Mouse (Mus musculus) B cell, adult 2 months (primary cell): ENCODE measurements around the gene Erich6.
"Not testable (repeated sequence)": the region's sequence is repeated elsewhere in the genome, so short reads cannot be mapped to it uniquely, and the experiment has no call there.

Source experiments
- DNase-seq, 2 experiments: peaks; one replicate each; pipeline ENCODE4 v3.0.0; 2022

Gene Erich6

DNA sequence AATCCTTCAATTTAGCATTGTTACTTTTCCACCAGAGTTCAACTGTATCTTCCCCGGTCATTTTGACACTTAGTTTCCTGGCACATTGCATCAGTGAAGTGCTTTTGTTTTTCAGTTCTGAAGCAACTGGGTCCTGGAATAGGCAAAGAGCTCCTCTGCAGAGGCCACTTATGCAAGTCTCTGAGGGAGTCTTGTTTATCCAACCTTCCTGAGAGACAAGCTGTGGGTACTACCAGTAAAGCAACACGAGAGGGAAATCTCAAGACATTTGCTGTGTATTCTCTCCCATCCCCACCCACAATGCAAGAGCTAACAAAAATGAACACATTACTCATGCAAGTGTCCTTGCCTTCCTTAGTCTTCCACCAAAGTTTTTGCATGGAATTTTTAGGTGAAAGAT, 5.3 kb downstream of the Erich6 start:
- no peak for DNase-seq

DNA sequence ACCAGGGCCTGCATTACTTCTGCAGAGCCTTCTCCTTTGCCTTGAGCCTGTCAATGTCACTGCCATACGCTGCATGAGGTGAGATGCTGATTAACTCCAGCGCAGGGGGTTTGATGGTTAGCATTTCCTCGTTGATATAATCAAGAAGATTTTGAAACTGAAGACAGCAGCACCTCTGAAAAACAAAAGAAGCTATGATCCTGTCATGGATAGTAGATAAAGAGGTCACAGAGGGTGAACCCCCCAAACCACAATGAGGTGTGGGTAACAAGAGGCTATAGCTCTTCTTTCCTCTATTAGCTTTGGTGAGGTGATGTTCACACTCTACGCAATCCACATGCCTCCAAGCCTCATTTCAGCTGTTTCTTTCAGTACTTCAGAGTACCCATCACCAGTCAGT, 12.0 kb downstream of the Erich6 start:
- no peak for DNase-seq

DNA sequence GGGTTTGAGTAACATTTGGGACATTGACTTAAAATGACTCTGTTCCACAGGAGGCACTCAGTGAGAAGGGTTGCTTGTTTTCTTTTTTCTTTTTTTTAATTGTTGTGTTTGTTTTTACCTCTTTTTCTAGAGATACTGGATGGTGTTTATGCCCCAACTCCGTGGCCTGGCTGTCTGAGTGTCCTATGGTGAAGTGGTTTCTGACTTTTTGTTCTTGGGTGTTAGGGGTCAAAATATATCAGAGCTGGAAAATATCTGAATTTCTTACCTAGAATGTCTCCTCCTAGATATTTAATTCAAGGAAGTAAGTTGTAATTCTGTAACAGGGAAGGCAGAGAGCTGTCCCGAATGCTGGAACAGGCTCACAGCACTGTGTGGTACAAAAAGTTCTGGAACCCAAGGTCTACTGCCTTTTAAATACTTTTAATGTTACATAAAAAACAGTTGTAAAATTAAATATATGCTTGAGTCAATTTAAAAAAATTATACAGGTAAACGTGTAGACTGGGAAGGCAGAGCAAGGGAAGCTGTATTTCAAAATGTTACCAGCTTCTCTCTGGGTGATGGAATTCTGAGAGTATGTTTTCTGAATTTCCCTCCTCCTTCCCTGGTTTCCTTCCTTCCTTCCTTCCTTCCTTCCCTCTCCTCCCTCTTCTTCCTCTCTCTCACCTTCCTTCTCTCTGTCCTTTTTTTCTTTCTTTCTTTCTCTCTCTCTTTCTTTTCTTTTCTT, 14.2 kb downstream of the Erich6 start:
- DNase-seq, result peak; percentile 8

DNA sequence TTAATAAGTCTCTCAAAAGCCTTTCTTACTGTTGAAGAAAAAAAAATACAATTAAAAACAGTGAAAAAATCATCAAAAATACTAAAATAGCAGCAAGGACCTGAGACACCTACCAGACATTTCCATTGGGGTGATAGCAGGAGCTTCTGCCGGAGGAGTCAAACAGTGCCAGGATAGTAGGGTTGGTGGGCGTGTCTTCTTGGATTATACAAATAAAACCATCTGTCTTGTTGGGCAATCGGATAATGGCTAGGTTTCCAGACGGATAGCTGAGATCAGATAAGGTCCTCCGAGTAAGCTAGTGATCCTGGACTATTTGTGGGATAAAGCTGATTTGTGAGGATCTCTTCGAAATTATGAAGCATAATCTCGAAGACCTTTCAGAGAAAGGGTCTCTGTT, 15.9 kb downstream of the Erich6 start:
- no peak for DNase-seq

DNA sequence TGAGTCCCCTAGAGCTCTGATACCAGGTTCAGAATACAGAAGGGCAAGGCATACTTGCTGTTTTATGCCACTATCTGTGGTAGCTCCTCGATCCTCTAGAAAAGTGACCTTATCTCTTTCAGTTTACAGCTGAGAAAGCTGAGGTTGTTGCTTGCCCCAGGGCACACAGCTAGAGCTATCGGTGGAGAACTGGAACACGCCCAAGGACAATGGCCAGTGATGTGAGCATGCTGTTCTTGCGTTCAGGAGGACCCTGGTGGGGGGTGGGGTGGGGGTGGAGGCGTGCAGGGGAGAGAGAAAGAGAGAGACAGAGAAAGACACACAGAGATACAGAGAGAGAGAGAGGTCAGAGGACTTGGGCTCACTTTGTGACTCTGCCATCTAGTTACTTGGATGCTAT, 27.0 kb downstream of the Erich6 start:
- DNase-seq, result no peak

DNA sequence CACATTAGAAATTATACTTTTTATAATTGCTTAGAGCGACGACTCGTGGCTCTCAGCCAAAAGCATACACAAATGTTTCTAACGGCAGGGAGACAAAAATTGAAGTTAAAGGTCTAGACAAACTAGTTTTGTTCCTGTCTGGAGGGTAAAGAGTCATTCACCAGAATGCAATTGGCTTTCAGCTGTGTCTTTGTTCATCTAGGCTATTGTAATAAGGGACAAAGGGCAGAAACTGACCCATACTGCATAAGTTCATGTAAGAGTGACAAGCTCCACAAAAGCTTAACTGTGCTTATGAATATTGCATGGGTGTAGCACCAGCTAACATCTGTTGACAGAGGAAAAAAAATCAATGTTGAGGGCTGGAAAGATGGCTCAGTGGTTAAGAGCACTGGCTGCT, 28.5 kb downstream of the Erich6 start:
- no peak for DNase-seq

DNA sequence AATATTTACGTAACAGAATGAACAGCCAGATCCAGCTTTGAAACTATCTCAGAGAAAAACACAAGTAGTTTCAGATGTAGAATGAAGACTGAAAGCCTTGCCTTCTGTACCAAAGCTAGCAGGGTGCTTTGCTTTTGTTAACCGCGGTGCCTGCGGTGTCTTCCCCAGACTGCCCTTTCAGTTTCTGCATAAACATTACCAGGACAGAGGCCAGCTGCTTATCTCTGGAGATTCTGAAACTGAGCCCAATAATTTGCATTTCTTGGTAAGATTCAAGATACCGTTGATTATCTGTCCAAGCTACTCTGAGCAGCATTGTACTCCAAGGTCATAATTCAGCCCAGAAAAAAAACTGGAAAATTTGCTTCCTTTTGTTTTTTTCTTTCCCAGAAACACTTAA, 43.4 kb downstream of the Erich6 start:
- DNase-seq, result no peak

DNA sequence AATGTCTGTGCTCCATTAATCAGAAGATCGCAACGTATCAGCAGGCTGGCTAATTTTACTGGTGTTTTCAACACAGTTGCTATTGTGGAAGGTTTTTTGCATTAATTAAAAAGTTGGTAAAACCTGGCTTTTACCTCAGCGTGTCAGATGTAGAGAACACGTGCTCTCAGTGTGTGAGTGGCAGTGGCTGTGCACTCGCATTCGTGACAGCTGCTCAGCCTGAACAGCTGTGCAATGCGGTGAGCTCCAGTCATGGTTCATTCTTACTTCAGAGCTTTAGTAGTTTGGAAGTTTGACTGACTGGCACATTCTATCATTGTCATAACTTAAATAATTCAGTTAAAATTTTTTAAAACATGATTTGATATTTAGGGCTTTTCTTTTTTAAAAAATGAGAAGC, 44.3 kb downstream of the Erich6 start:
- DNase-seq, result not testable (repeated sequence)

DNA sequence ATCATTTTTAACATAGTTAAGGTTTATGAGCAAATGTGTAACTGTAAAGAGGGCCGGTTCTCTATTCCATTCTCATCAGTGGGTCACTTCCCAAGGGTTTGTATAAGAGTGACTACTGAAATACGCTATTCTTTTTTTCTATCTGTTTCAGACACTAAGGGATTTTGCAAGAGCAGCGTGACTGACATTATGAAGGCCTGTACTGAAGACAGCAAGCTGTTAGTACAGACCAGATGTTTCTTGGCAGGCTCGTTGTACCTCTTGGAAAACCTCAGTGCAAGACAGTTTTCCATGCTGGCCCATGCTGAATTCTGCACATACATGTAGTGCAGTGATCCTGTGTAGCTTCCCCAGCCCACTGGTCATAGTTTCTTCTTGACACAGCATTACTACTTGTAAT, 46.5 kb downstream of the Erich6 start:
- DNase-seq, result not testable (repeated sequence)

DNA sequence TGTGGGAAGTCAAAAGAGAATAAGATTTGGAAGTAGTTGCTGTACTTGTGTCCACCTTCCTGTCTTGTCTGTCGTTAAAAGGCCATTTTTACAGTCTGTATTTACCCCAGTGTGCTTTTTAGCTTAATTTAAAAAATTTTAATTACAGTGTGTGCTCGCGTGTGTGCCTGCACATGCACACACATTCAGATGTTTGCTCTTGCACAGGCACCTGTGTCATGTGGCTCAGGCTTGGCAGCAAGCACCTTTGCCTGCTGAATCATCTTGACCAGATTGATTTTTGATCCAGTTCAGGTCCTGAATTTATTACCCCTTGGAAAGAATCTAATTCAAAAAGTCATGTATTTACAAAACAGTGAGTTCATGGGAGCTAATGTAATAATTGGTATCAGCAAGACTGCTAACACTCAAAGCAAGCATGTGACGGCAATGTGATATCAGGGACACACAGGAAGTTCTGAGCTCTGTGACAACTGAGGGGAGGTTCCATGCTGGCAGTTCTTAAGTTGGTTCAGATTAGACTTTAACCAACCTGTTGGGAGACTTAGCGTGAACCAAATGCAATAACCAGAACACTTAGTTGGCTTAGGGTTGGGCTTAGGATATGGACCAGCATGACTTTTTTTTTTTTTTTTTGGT, 54.1 kb downstream of the Erich6 start:
- peak; percentile 41 to 48 for DNase-seq

DNA sequence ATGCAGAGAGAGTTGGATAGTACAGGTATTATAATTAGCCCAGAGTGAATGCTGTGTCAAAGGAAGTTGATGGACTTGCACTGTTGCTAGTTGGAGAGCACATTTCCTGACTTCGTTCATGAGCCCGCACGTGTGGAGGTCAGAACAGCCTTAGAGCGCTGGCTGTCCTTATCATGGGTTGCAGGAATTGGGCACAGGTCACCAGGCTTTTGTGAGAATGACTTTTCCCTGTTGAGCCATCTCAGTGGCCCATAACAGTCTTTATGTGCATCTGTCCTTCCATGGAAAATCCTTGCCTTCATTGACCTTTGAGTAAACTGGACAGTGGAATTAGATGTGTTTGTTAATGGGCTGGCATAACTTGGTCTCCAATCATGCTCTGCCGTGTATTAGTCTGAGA, 54.7 kb downstream of the Erich6 start:
- no peak for DNase-seq

DNA sequence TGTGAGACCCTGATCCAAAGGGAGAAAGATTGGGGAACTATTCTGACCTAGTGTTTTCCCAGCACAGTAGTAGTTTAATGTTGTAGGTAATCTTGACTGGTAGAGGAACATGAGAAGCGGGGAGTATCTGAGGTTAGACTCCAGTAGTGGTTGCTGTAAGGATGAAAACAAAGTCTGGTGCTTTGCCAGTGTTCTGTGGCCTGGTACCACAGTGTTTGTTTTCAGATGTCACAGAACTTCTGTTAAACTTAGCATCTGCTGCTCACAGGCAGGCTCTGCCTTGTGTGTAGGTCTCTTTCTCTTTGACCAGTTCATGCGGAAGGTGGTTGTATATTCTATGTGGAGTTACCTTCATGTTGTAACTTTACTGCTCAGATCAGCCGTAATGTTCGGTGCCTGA, 55.5 kb downstream of the Erich6 start:
- DNase-seq, result no peak

DNA sequence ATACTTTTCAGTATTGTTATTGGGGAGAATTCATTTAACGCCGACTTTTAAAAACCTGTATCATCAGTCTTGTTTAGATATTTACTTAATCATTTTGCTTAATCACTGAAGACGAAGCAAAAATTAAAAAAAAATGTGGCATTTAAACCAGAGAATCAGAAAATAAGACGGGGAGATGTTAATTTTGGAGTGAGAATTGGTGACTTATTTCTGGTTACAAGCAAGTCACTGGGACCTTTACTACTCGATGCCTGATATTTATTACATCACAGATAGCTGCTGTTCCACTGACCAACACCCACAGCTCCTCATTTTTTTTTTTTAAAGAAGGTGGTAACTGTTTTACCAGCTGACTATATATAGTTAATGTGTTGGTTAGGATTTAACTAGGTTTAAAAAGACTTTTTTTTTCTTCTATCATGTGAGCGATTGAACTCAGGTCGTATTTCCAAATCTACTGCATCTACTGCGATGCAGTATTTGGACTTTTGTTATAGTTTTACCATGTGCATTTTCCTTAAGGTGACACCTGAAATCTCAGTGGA, 59.4 kb downstream of the Erich6 start:
- DNase-seq, result no peak

DNA sequence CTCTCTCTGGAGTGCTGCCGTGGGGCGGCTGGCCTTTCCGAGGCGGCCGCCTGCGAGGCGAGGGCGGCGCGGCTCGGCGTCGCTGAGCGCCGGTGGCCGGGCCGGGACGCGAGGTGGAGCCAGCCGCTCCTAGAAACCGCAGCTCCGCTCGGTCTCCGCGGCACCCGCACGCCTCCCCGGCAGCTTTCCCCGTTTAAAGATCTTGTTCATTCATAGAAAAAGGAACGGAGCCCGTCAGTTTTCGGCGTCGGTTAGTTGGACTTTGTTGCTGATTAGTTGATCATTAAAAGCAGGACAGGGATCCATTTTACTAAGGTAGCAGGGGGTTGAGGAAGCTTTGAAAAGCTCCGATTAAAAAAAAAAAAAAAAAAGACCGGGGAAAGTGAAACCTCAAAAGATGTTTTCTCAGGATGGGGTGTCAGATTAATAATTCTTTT, 59.9 kb downstream of the Erich6 start:
- no peak for DNase-seq

DNA sequence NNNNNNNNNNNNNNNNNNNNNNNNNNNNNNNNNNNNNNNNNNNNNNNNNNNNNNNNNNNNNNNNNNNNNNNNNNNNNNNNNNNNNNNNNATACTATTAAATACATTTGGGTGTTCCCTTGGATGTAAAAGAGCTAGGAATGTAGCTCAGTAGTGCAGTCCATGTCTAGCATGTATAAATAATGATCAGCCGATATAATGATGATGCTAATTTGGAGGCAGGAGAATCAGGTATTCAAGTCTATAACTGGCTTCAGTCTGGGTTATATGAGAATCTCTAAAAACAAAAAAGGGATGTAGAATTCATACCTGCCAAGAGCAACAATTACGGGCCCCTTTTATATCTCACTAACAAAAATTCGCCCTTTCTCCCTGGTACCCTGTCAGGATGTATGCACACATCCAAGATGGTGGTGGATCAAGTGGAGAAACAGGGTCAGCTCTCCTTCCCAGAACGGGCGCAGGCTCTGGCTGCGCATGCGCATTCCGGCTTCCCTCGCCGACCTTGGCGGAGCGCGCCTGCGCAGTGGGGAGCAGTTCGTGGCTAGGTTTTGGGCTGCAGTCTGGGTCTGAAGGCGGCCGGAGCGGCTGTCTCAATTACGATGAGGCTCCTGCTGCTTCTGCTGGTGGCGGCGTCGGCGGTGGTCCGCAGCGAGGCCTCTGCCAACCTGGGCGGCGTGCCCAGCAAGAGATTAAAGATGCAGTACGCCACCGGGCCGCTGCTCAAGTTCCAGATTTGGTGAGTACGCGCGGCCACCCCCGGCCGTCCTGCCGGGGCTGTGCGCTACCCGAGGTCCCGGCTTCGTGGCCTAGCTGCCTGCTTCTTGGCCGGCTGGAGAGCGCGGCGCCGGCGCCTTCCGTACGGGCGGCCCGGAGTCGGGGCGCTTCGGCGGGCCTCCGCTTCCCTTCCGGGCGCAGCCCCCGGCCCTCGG, 60.6 kb downstream of the Erich6 start, which contains the start of gene Selenot:
Gene Selenot, plus strand, starts transcription at position 500 of the 930 bp plus-strand sequence.
- DNase-seq, result peak; percentile 93 to 96

DNA sequence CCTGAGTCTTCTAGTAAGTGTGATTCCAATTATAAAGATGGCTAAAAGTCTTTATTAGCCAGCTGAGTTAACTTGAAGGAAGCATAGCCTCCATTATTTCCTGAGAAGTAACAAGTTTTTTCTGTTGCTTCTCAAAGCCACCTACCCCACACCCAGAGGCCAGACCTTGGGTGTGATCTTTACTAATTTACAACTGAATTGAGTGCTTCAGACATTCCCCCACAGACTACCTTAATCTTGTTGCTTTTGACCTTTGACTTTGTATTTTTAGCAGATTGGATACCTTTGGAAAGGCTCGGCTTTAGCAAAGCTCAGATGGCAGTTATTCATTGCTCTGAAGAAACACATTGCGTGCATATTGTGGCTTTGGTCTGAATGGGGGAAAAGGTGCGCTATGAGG, 66.2 kb downstream of the Erich6 start:
- no peak for DNase-seq
